Mouse (Mus musculus) left cerebral cortex, adult 9 months (tissue): ENCODE measurements around the gene Pam.

Experiments
- DNase-seq, 2 experiments: peaks; one replicate each; pipeline ENCODE4 v3.0.0; 2022; ENCODE audit warnings: low spot score in 2 of 2

The Pam gene

GRCm38 (mm10) chr1:97915726-97916125 lies 179.7 kb downstream of the Pam start:
- DNase-seq, result no peak

GRCm38 (mm10) chr1:97910874-97911273 lies 184.6 kb downstream of the Pam start:
- DNase-seq, result no peak

DNA sequence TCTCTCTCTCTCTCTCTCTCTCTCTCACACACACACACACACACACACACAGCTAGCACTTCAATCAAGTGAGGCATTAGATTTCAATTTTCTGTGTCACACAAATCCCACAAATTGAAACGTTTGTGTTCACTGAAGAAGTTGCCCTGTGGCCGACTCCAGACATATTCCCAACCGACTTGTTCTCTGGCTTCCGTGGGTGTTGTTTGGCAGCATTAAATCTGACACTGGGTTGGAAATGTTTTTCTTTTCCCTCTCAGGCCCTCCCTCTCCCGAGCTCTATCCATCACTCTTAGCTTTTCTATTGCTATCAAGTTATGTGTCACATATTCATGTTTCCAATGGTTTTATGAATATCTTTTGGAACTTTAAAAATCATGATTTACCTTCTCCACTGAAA lies 185.9 kb downstream of the Pam start:
- DNase-seq, result no peak

GRCm38 (mm10) chr1:97908736-97909135 lies 186.7 kb downstream of the Pam start:
- no peak for DNase-seq

DNA sequence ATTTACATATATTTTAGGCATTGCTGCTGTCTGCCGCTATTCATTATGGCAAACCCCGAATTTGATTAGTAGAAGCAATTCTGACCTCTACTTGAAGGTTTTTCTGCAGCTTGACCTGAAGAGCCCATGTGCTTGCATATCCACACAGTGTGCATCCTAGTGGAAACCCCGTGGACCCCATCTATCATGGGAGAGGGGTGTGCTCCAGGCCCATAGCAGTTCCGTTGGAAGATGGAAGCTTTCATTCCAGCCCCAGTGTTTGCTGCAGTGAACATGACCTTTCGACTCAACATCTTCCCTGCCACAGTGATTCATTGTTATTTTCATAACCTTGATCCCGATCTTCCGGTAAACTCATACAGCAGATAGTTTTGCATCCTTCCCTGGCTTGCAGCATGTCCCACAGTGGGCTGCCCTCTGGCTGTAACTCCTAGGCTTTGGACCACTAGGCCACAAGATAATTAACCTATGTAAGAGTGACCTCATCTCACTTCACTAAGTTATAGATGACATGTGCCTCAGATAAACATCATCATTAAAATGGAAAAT lies 191.5 kb downstream of the Pam start:
- DNase-seq, result no peak

GRCm38 (mm10) chr1:97902830-97903229 lies 192.6 kb downstream of the Pam start:
- no peak for DNase-seq

- DNase-seq, result no peak
These were observed 194.8 kb downstream of the Pam start for GRCm38 (mm10) chr1:97900559-97901153.

DNA sequence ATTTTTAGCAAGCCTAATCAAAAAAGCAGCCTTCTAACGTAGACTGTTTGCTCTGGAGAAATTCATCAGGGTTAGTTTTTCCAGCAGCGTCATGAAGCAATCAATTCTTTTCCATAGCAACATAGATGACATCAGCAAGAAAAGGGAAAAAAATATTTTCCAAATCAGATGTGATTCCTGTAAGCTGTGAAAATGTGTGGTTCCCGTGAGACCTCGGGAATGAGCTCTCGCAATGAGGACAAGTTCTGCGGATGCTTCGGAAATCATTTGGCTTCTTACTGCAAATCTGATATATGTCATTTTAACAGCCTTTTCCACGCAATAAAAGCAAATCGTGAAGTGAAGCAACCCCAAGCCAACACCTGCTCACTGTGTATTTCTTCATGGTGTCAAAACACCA lies 207.9 kb downstream of the Pam start:
- no peak for DNase-seq

DNA sequence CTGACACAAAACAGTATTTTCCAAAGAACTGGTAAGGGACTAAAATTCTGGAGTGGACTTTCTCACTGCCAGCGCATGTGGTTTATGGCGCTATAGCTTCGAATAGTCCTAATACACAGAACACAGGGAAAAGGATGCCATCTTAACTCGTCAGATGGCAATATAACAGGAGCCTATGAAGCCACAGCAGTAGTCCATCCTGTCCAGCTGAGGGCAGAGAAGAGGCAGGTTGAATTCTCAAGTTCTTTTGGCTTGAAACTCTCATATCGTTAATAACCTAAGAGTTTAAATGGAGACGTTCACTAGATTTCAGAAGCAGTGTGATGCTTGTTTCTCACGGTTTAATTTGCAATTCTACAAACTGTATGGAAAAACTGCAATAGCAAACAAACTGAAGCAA lies 211.9 kb downstream of the Pam start:
- no peak for DNase-seq

DNA sequence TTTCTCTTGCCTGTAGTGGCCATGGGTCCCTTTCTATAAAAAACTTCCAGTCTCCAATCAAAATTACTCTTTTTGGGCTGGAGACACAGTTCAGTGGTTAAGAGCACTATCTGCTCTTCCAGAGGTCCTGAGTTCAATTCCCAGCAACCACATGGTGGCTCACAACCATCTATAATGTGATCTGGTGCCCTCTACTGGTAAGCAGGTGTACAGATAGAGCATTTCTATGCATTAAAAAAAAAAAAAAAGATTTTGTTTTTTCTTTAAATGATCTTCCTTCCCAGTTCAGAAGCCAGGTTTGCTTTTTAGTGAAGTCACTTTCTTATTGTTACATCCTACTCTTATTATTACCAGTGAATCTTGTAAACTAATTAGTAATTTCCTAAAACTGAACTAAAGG lies 218.4 kb downstream of the Pam start:
- no peak for DNase-seq

DNA sequence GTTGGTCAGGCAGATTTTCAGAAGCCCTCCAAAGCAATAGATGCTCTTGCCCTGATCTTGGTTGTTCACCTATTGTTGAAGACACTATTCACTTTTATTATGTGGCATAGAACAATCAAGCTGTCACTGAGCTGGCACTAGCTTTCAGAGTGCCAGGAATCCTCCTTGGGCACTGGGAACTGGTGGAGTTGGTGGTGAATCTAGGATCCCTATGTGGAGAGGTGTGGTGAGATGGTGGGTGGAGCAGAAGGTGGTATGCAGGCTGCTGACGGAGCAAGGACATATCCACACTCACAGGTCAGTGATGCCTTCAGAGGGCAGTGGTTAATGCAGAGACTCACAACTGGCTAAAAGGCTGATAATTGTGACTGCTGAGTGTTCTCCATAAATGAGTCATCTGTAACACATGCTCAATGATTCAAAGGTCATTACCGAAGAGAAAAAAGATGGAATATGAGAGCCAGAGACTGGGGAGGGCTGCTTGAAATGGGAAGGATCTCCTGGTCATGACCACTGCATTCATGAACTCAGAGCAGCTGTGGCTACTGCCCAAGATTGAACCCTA lies 221.9 kb downstream of the Pam start:
- no peak for DNase-seq

DNA sequence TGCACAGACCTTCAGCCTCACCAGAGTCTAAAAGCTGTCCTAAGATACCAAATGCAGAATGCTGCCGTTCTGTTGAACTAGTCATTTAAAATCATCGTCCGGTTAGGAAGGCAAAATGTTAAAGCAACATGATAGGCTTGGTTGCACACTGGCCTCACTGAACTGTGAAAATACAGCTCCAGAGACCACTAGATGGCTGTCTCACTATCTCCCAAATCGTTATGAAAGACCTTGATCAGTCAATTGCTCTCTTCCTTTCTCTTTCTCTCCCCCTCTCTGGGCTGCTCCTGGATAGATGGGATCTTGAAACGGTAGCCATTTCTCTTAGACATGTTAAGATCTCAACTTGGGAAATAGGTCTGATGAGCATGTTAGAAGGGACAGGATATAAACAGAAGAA lies 223.0 kb downstream of the Pam start:
- no peak for DNase-seq

GRCm38 (mm10) chr1:97872072-97872471 lies 223.4 kb downstream of the Pam start:
- no peak for DNase-seq

DNA sequence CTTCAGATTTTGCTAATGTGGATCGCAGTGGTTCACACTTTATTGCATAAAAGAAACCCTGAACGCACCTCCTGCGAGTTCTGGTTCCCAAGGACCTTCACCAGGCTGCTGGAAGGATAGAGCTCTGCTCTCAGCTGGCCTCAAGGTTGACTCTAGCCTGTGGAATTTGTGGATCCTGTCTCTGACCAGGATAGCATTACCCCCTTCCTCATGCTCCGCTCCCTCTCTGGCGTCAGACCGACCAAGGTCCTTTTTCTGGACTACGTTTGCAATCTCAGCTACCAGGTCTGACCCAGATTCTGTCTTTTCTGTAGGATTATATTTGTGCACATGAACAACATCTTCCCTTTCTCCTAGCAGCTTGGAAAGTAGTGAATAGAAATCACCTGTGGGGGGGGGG lies 231.3 kb downstream of the Pam start:
- no peak for DNase-seq

DNA sequence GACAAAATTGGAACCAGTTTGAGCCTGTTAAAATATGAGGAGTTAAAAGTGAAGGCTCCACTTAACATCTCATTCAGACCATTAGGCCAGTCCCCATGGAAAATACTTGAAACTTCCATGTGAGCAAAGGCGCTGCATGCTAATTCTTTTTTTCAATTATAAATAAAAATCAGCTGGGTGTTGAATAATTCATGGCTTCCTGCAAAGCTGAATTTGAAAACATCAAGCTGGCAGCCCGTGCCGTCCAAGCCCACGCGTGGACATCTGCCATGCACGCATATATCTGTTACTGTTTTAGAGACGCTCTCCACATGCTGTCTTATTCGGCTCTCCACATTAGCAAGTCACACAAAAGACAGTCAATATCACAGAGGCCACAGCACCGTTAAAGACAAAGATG lies 232.3 kb downstream of the Pam start:
- peak; percentile 61 to 92 for DNase-seq

DNA sequence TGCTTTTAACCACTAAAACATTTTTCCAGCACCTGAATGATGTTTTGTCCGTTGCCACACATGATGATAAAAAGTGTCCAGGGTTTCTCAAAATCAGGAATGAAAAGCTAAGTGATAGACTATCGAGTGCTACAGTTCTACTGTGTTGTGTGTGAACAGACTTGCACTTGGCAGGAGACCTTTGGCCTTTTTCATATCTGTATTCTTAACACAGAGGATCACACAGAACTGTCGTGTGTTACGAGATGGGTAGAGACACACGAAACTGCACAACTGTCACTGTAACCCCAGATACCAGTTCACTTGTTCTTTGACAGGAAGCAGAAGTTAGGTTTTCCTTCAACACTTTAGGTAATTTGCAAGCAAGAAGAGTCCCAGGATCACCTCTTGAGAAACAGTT lies 232.7 kb downstream of the Pam start:
- no peak for DNase-seq

DNA sequence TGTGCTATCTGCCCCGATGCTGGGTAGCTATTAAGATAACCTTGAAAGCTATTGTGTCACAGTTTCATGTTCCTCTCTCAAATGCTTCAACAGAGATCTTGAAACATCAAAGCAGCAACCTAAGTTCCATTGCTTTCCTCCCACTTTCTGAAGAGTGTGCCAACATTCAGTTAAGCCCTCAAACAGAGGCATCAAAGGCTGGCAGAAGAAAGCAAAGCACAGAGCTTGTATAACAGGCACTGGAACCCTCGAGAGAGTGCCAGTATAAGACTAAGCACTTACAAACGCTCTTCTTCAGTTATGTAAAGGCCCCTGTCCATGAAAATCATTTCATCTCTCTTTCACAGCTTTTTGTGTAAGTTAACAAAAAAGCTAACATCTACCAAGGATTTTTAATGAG lies 241.2 kb downstream of the Pam start:
- no peak for DNase-seq

- DNase-seq, result no peak
These were observed 243.8 kb downstream of the Pam start for GRCm38 (mm10) chr1:97851601-97852175.

- no peak for DNase-seq
These were observed 246.7 kb downstream of the Pam start for GRCm38 (mm10) chr1:97848601-97849241.

DNA sequence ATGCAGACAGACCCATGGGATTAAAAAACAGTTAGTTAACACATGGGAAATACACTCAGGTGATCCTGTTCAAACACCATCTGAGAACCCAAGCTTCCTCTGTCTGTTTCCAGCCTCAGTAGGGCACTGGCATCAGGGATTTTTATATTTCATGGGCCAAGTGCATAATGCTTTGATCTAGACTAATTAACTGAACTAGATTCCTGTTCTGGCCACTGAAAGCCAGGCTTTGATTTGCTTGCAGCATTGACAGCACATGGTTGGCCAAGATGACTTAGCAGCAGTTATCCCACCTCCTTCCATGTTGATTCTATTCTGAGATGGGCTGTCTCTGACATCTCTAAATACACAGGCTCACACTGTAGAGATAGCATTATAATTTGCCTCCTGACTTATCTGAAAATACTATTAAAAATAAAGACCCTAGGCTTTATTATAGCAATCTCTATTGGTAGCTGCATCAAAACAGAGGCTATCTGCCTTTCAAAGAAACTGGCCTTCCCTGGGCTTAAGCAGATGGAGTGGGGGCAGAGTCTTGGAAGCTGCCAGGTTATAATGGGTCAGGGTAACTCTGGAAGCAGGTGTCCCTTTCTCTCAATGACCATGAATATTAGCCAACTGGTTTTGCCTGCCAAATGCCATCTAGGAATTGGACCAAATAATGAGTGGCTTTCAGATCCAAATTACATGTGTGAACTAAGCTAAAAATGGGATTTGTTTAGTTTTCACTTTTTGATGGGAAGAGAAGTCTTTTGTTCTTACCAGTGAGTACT lies 252.0 kb downstream of the Pam start:
- DNase-seq, result no peak

- DNase-seq, result no peak
These were observed 261.1 kb downstream of the Pam start for GRCm38 (mm10) chr1:97834354-97834822.
